Mouse (Mus musculus): ENCODE measurements around the gene Vmp1. TPM values are rescaled to one million over a fixed set of nuclear protein-coding genes. Genes with fewer than 3 reads are reported as not detected.

Vmp1 gene
- polyA plus RNA-seq, 2 experiments, result 49.5 to 98.3 TPM

GRCm38 (mm10) chr11:86579731-86580318, 103.8 kb downstream of the Vmp1 start:
- H3K27me3 ChIP-seq (ENCODE audit: control insufficient read depth, insufficient read depth, low read length), result no peaks in the 10 kb centered on the region
- DNase-seq (ENCODE audit: low spot score) (no peak), ATAC-seq (ENCODE audit: low FRiP score, low read depth) (no peak)
- H3K36me3 ChIP-seq (ENCODE audit: control insufficient read depth, insufficient read depth, low read length), result peaks cover 2% of the 10 kb centered on the region; the same call in 1 of the 2 replicates
- no peak overlapping the region for H3K27ac ChIP-seq (replicated peaks; ENCODE audit: low read depth, low read length)
- no peak for TF ChIP-seq POLR2A (IDR thresholded peaks at IDR 0.05; ENCODE audit: borderline replicate concordance, extremely low read depth, insufficient read depth, insufficient read length)
- no peak overlapping the region for H3K9ac ChIP-seq (ENCODE audit: low read depth, low read length, severe bottlenecking)
- no peak overlapping the region for H3K4me2 ChIP-seq (replicated peaks; ENCODE audit: low read depth, low read length, severe bottlenecking)
- no peaks in the 10 kb centered on the region for H3K9me3 ChIP-seq (ENCODE audit: control insufficient read depth, low read length)
- WGBS, result 69% methylated on average over 10 of the region's 10 CpGs
- H3K4me1 ChIP-seq (ENCODE audit: control insufficient read depth, insufficient read depth, low read length), result peaks cover 4% of the 10 kb centered on the region; the same call in 1 of the 2 replicates
- no peak overlapping the region for H3K4me3 ChIP-seq (replicated peaks; ENCODE audit: low read length)

GRCm38 (mm10) chr11:86578809-86579730, 104.6 kb downstream of the Vmp1 start:
- ATAC-seq (ENCODE audit: low FRiP score, low read depth) (no peak; the same call in 1 of the 2 replicates), DNase-seq (ENCODE audit: low spot score) (no peak)
- no peak overlapping the region for H3K27ac ChIP-seq (replicated peaks; ENCODE audit: low read depth, low read length)

GRCm38 (mm10) chr11:86578106-86578808, 105.4 kb downstream of the Vmp1 start:
- no peak for TF ChIP-seq POLR2A (IDR thresholded peaks at IDR 0.05; ENCODE audit: borderline replicate concordance, extremely low read depth, insufficient read depth, insufficient read length)
- ATAC-seq (ENCODE audit: low FRiP score, low read depth), result no peak
- 77% methylated on average over 6 of the region's 6 CpGs for WGBS

More at GRCm38 (mm10) chr11:86578809-86579730, 104.6 kb downstream of the Vmp1 start:
- Histone ChIP-seq H3K36me3 (ENCODE audit: control insufficient read depth, insufficient read depth, low read length) (0 out of 2 replicates have a peak, but pooled peaks cover 2% of the 10 kb centered on the region), H3K9ac (ENCODE audit: low read depth, low read length, severe bottlenecking) (no peak overlapping the region), H3K9me3 (ENCODE audit: control insufficient read depth, low read length) (no peaks in the 10 kb centered on the region), H3K4me3 (replicated peaks; ENCODE audit: low read length) (no peak overlapping the region), H3K4me2 (replicated peaks; ENCODE audit: low read depth, low read length, severe bottlenecking) (no peak overlapping the region), H3K27me3 (ENCODE audit: control insufficient read depth, insufficient read depth, low read length) (no peaks in the 10 kb centered on the region), H3K4me1 (ENCODE audit: control insufficient read depth, insufficient read depth, low read length) (peaks cover 4% of the 10 kb centered on the region; the same call in 1 of the 2 replicates)
- 75% methylated on average over 25 of the region's 25 CpGs for WGBS
- no peak for TF ChIP-seq POLR2A (IDR thresholded peaks at IDR 0.05; ENCODE audit: borderline replicate concordance, extremely low read depth, insufficient read depth, insufficient read length)

GRCm38 (mm10) chr11:86577231-86577630, 106.4 kb downstream of the Vmp1 start:
- TF ChIP-seq POLR2A (IDR thresholded peaks at IDR 0.05; ENCODE audit: borderline replicate concordance, extremely low read depth, insufficient read depth, insufficient read length), result no peak
- Histone ChIP-seq H3K9me3 (ENCODE audit: control insufficient read depth, low read length) (no peaks in the 10 kb centered on the region), H3K36me3 (ENCODE audit: control insufficient read depth, insufficient read depth, low read length) (no peaks in the 10 kb centered on the region), H3K27ac (replicated peaks; ENCODE audit: low read depth, low read length) (peak overlapping the region; percentile 39; the same call in 1 of the 2 replicates), H3K9ac (ENCODE audit: low read depth, low read length, severe bottlenecking) (no peak overlapping the region), H3K27me3 (ENCODE audit: control insufficient read depth, insufficient read depth, low read length) (no peaks in the 10 kb centered on the region), H3K4me3 (replicated peaks; ENCODE audit: low read length) (no peak overlapping the region), H3K4me2 (replicated peaks; ENCODE audit: low read depth, low read length, severe bottlenecking) (no peak overlapping the region), H3K4me1 (ENCODE audit: control insufficient read depth, insufficient read depth, low read length) (peaks cover 4% of the 10 kb centered on the region; the same call in 1 of the 2 replicates)
- ATAC-seq (ENCODE audit: low FRiP score, low read depth) (no peak), DNase-seq (ENCODE audit: low spot score) (no peak)
- 62% methylated on average over 4 of the region's 4 CpGs for WGBS

More at GRCm38 (mm10) chr11:86578106-86578808, 105.4 kb downstream of the Vmp1 start:
- no peak overlapping the region for H3K9ac ChIP-seq (ENCODE audit: low read depth, low read length, severe bottlenecking)
- no peak overlapping the region for H3K4me3 ChIP-seq (replicated peaks; ENCODE audit: low read length)
- no peaks in the 10 kb centered on the region for H3K27me3 ChIP-seq (ENCODE audit: control insufficient read depth, insufficient read depth, low read length)
- H3K27ac ChIP-seq (replicated peaks; ENCODE audit: low read depth, low read length), result no peak overlapping the region
- H3K4me2 ChIP-seq (replicated peaks; ENCODE audit: low read depth, low read length, severe bottlenecking), result no peak overlapping the region
- DNase-seq (ENCODE audit: low spot score), result no peak
- peaks cover 4% of the 10 kb centered on the region; the same call in 1 of the 2 replicates for H3K4me1 ChIP-seq (ENCODE audit: control insufficient read depth, insufficient read depth, low read length)
- no peaks in the 10 kb centered on the region for H3K36me3 ChIP-seq (ENCODE audit: control insufficient read depth, insufficient read depth, low read length)
- no peaks in the 10 kb centered on the region for H3K9me3 ChIP-seq (ENCODE audit: control insufficient read depth, low read length)
